Mouse (Mus musculus): ENCODE measurements around the gene Galm. TPM values are rescaled to one million over a fixed set of nuclear protein-coding genes. Genes with fewer than 3 reads are reported as not detected.

Galm gene
- polyA plus RNA-seq, 2 experiments: 11.7 to 13.7 TPM

DNA sequence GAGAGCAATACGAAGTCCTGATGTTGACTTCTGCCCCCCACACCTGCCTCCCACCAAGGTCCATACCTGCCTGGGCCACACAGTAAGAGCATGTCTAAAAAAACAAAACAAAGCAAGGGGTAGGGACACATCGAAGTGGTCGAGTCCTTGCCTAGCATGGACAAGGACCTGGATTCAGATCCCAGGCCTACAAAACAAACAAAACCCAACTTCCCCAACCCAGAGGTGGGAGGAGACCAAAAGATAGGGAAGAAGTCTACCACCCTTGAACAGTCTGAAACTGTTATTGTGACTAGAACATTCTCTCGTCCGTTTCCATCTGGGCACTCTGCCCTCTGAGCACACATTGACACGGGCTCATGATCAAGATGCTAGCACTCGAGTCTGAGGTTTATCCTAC lies 107.1 kb downstream of the Galm start:
- 85% methylated on average over 7 of the region's 7 CpGs for WGBS
- no peak overlapping the region for H3K9ac ChIP-seq (ENCODE audit: low read depth, low read length, severe bottlenecking)
- TF ChIP-seq POLR2A (IDR thresholded peaks at IDR 0.05; ENCODE audit: borderline replicate concordance, extremely low read depth, insufficient read depth, insufficient read length): no peak
- ATAC-seq (ENCODE audit: low FRiP score, low read depth) (no peak), DNase-seq (ENCODE audit: low spot score) (no peak)
- H3K27me3 ChIP-seq (ENCODE audit: control insufficient read depth, insufficient read depth, low read length): no peaks in the 10 kb centered on the region
- H3K4me2 ChIP-seq (replicated peaks; ENCODE audit: low read depth, low read length, severe bottlenecking): no peak overlapping the region
- H3K9me3 ChIP-seq (ENCODE audit: control insufficient read depth, low read length): no peaks in the 10 kb centered on the region
- H3K27ac ChIP-seq (replicated peaks; ENCODE audit: low read depth, low read length): no peak overlapping the region
- peaks cover 15% of the 10 kb centered on the region for H3K36me3 ChIP-seq (ENCODE audit: control insufficient read depth, insufficient read depth, low read length)
- H3K4me3 ChIP-seq (replicated peaks; ENCODE audit: low read length): no peak overlapping the region
- no peaks in the 10 kb centered on the region for H3K4me1 ChIP-seq (ENCODE audit: control insufficient read depth, insufficient read depth, low read length)

Other genes with a start within 250 kb of the Galm start
- gene Atl2, start 231.3 kb upstream of the Galm start, polyA plus RNA-seq (2012; rRNA removed): 21.7 and 25.9 TPM in 2 replicates
- 26.1 and 28.8 TPM in 2 replicates for gene Atl2, start 231.3 kb upstream of the Galm start, polyA plus RNA-seq (2014; fragmentation: Nextera tagmentation; extraction: Ambion mirVana)
- 66.4 and 71.4 TPM in 2 replicates for gene Hnrnpll, start 65.1 kb upstream of the Galm start, polyA plus RNA-seq (2012; rRNA removed)
- gene Hnrnpll, start 65.1 kb upstream of the Galm start, polyA plus RNA-seq (2014; fragmentation: Nextera tagmentation; extraction: Ambion mirVana): 58.0 and 66.8 TPM in 2 replicates
- 363 and 429 TPM in 2 replicates for gene Srsf7, start 79.8 kb downstream of the Galm start, polyA plus RNA-seq (2012; rRNA removed)
- 577 and 588 TPM in 2 replicates for gene Srsf7, start 79.8 kb downstream of the Galm start, polyA plus RNA-seq (2014; fragmentation: Nextera tagmentation; extraction: Ambion mirVana)
- 0.03 and 0.11 TPM in 2 replicates for gene Ttc39d, start 80.0 kb downstream of the Galm start, polyA plus RNA-seq (2012; rRNA removed)
- not detected in 2 replicates for gene Ttc39d, start 80.0 kb downstream of the Galm start, polyA plus RNA-seq (2014; fragmentation: Nextera tagmentation; extraction: Ambion mirVana)
- 10.8 and 16.7 TPM in 2 replicates for gene Gemin6, start 97.0 kb downstream of the Galm start, polyA plus RNA-seq (2012; rRNA removed)
- 30.8 and 34.7 TPM in 2 replicates for gene Gemin6, start 97.0 kb downstream of the Galm start, polyA plus RNA-seq (2014; fragmentation: Nextera tagmentation; extraction: Ambion mirVana)
- gene Morn2, start 162.7 kb downstream of the Galm start, polyA plus RNA-seq (2012; rRNA removed): 6.5 and 11.8 TPM in 2 replicates
- gene Morn2, start 162.7 kb downstream of the Galm start, polyA plus RNA-seq (2014; fragmentation: Nextera tagmentation; extraction: Ambion mirVana): 19.3 and 21.1 TPM in 2 replicates
- 41.7 and 45.2 TPM in 2 replicates for gene Dhx57, start 163.0 kb downstream of the Galm start, polyA plus RNA-seq (2012; rRNA removed)
- 21.1 and 25.2 TPM in 2 replicates for gene Dhx57, start 163.0 kb downstream of the Galm start, polyA plus RNA-seq (2014; fragmentation: Nextera tagmentation; extraction: Ambion mirVana)
- gene Arhgef33, start 179.9 kb downstream of the Galm start, polyA plus RNA-seq (2012; rRNA removed): 0.85 and 1.1 TPM in 2 replicates
- 1.4 and 2.6 TPM in 2 replicates for gene Arhgef33, start 179.9 kb downstream of the Galm start, polyA plus RNA-seq (2014; fragmentation: Nextera tagmentation; extraction: Ambion mirVana)
- 1.0 and 2.8 TPM in 2 replicates for gene Gm10190, start 246.1 kb downstream of the Galm start, polyA plus RNA-seq (2012; rRNA removed)
- 2.1 and 2.2 TPM in 2 replicates for gene Gm10190, start 246.1 kb downstream of the Galm start, polyA plus RNA-seq (2014; fragmentation: Nextera tagmentation; extraction: Ambion mirVana)

Data from limb, embryonic 14.5 days (tissue).